Mouse (Mus musculus) ovary, adult 10 weeks (tissue): ENCODE results near the gene 9530077C05Rik. TPM values are rescaled to one million over a fixed set of nuclear protein-coding genes. Genes with fewer than 3 reads are reported as not detected.

Experiments
- polyA plus RNA-seq: library from polyadenylated mRNA; stranded (reverse); fragments of 350-450 nt; fragmentation: Illumina TruSeq; extraction: RNeasy Lipid Tissue Mini Kit (QIAGEN cat#74804); gene quantifications from one replicate; pipeline ENCODE4 v1.2.3, GENCODE M21; 2014

9530077C05Rik gene
- polyA plus RNA-seq, result 3.1 TPM

GRCm38 (mm10) chr9:22411002-22411857 lies at the start of gene 9530077C05Rik:
TSS of gene 9530077C05Rik (plus strand) at chr9:22411513.

GRCm38 (mm10) chr9:22389021-22389476 lies 22.3 kb upstream of the 9530077C05Rik start, which contains the start of gene Anln:
TSS of gene Anln (minus strand) at chr9:22389188.

GRCm38 (mm10) chr9:22453990-22454389 lies 42.7 kb downstream of the 9530077C05Rik start, which contains the start of gene Gm17545:
TSS of gene Gm17545 (plus strand) at chr9:22454290.

GRCm38 (mm10) chr9:22469643-22470042 lies 58.3 kb downstream of the 9530077C05Rik start, which contains the start of gene Rp9:
TSS of gene Rp9 (minus strand) at chr9:22469743.

GRCm38 (mm10) chr9:22475424-22475868 lies 64.1 kb downstream of the 9530077C05Rik start, which contains the start of gene Bbs9:
TSS of gene Bbs9 (plus strand) at chr9:22475715.

Other genes starting within 250 kb of the 9530077C05Rik start
- gene Zfp872, start 223.4 kb upstream of the 9530077C05Rik start, polyA plus RNA-seq, result 4.7 TPM
- 84.3 TPM for gene Zfp809, start 185.8 kb upstream of the 9530077C05Rik start, polyA plus RNA-seq
- gene Zfp599, start 151.6 kb upstream of the 9530077C05Rik start, polyA plus RNA-seq, result 3.5 TPM
- gene Zfp810, start 103.9 kb upstream of the 9530077C05Rik start, polyA plus RNA-seq, result 29.3 TPM
- 54.5 TPM for gene Anln, start 22.3 kb upstream of the 9530077C05Rik start, polyA plus RNA-seq
- not detected for gene Gm17545, start 42.8 kb downstream of the 9530077C05Rik start, polyA plus RNA-seq
- 25.3 TPM for gene Rp9, start 58.2 kb downstream of the 9530077C05Rik start, polyA plus RNA-seq
- 35.3 TPM for gene Bbs9, start 64.2 kb downstream of the 9530077C05Rik start, polyA plus RNA-seq